Mouse (Mus musculus) ES-E14 (cell line): ENCODE measurements around the gene Sema3f. TPM values are rescaled to one million over a fixed set of nuclear protein-coding genes. Genes with fewer than 3 reads are reported as not detected.

ENCODE experiments used
- DNase-seq: peaks from one replicate; pipeline ENCODE4 v3.0.0-alpha.2; 2013; ENCODE audit warnings: low read depth, low spot score
- H3K27ac ChIP-seq: 2 replicates; pipeline ENCODE4 v1.5.1; 2012; ENCODE audit warnings: low read depth, mild to moderate bottlenecking, low read length, moderate library complexity, mixed read lengths; ENCODE audit not compliant: poor library complexity, insufficient read depth, severe bottlenecking
- H3K36me3 ChIP-seq: 2 replicates; pipeline ENCODE4 v1.6.1; 2012; ENCODE audit warnings: mild to moderate bottlenecking, low read length, moderate library complexity, mixed read lengths; ENCODE audit not compliant: control insufficient read depth, poor library complexity, insufficient read depth, severe bottlenecking
- H3K4me1 ChIP-seq, 2 experiments: fragments of 150-350 bp in 1 of 2; sonication (generic) in 1 of 2; 2 replicates each; pipeline ENCODE4 v1.6.1; 2012; ENCODE audit warnings: low read length in 2 of 2, mild to moderate bottlenecking in 1 of 2, mixed read lengths in 1 of 2; ENCODE audit not compliant: control insufficient read depth in 2 of 2, insufficient read depth in 2 of 2, poor library complexity in 1 of 2
- H3K4me3 ChIP-seq, 2 experiments: fragments of 150-350 bp in 1 of 2; sonication (generic) in 1 of 2; 2 replicates each; pipeline ENCODE4 v1.5.1; 2012; ENCODE audit warnings: low read length in 2 of 2, low read depth in 1 of 2, mild to moderate bottlenecking in 1 of 2, mixed read lengths in 1 of 2; ENCODE audit not compliant: insufficient read depth in 1 of 2, poor library complexity in 1 of 2, severe bottlenecking in 1 of 2
- H3K9ac ChIP-seq: 2 replicates; pipeline ENCODE4 v1.6.1; 2012; ENCODE audit warnings: low read depth, mild to moderate bottlenecking, low read length, mixed read lengths; ENCODE audit not compliant: poor library complexity, insufficient read depth, severe bottlenecking
- H3K9me3 ChIP-seq: fragments of 150-350 bp; sonication (generic); 2 replicates; pipeline ENCODE4 v1.6.1; 2012; ENCODE audit warnings: low read depth, mild to moderate bottlenecking, low read length; ENCODE audit not compliant: control insufficient read depth, insufficient read depth
- CHD2 ChIP-seq: IDR thresholded peaks from 2 replicates; pipeline ENCODE4 v1.6.1; 2014; ENCODE audit warnings: mild to moderate bottlenecking, low read depth, low read length, inconsistent platforms
- HCFC1 ChIP-seq: IDR thresholded peaks from 2 replicates; pipeline ENCODE4 v1.6.1; 2012; ENCODE audit warnings: low read length, inconsistent platforms, borderline replicate concordance; ENCODE audit not compliant: insufficient read depth
- MAFK ChIP-seq: IDR thresholded peaks from 2 replicates; pipeline ENCODE4 v1.6.1; 2014; ENCODE audit warnings: mild to moderate bottlenecking, low read depth, low read length, inconsistent platforms; ENCODE audit not compliant: insufficient read depth
- ZC3H11A ChIP-seq: IDR thresholded peaks from 2 replicates; pipeline ENCODE4 v1.6.1; 2012; ENCODE audit warnings: low read depth, mild to moderate bottlenecking, inconsistent platforms, low read length, borderline replicate concordance
- ZNF384 ChIP-seq: IDR thresholded peaks from 2 replicates; pipeline ENCODE4 v1.6.1; 2012; ENCODE audit warnings: low read depth, low read length, inconsistent platforms
- in situ Hi-C, 2 experiments: fragments of 600-800 bp; cut with MboI; formaldehyde crosslinking; loops; one replicate each; pipeline ENCODE4 v1.15.1; 2025; ENCODE audit warnings: low sequenced_read_pairs in 2 of 2, inconsistent platforms in 1 of 2; ENCODE audit not compliant: unreplicated experiment in 2 of 2
- total RNA-seq: library from RNA; depleted of rRNA; stranded (reverse); fragments of 300-350 nt; gene quantifications from 2 replicates; pipeline ENCODE4 v1.2.3, GENCODE M21; 2012

Sema3f gene
- total RNA-seq, 1 experiment, result 11.6 TPM

GRCm38 (mm10) chr9:107693433-107693987 lies 16.8 kb downstream of the Sema3f start:
- TF ChIP-seq HCFC1, result no peak
- no peak for TF ChIP-seq ZC3H11A
- TF ChIP-seq ZNF384, result no peak
- no peak for TF ChIP-seq CHD2
- no peak for TF ChIP-seq MAFK
- in situ Hi-C loops, result no loop called here
- DNase-seq, result no peak
- no peaks in the 10 kb centered on the region for H3K9me3 ChIP-seq
- H3K36me3 ChIP-seq, result peaks cover 8% of the 10 kb centered on the region; the same call in 1 of the 2 replicates
- H3K4me3 ChIP-seq, result no peak overlapping the region
- no peak overlapping the region for H3K9ac ChIP-seq
- peaks cover 3 to 23% of the 10 kb centered on the region in 2 experiments; a peak in 2 of 4 replicates for H3K4me1 ChIP-seq
- no peak overlapping the region for H3K27ac ChIP-seq

GRCm38 (mm10) chr9:107692785-107693184 lies 17.5 kb downstream of the Sema3f start:
- no peak overlapping the region for H3K27ac ChIP-seq
- no peak overlapping the region for H3K4me3 ChIP-seq
- H3K36me3 ChIP-seq, result peaks cover 8% of the 10 kb centered on the region; the same call in 1 of the 2 replicates
- no peak for TF ChIP-seq ZNF384
- no peak for TF ChIP-seq MAFK
- TF ChIP-seq HCFC1, result no peak
- no peak for TF ChIP-seq CHD2
- no peak for TF ChIP-seq ZC3H11A
- no peak overlapping the region for H3K9ac ChIP-seq
- peaks cover 3 to 18% of the 10 kb centered on the region in 2 experiments; a peak in 2 of 4 replicates for H3K4me1 ChIP-seq
- no peaks in the 10 kb centered on the region for H3K9me3 ChIP-seq
- in situ Hi-C loops, result no loop called here
- DNase-seq, result no peak

- no peak for DNase-seq
- H3K9ac ChIP-seq, result no peak overlapping the region
- H3K36me3 ChIP-seq, result peaks cover 8% of the 10 kb centered on the region; the same call in 1 of the 2 replicates
- H3K27ac ChIP-seq, result no peak overlapping the region
- H3K4me1 ChIP-seq, result peaks cover 5 to 16% of the 10 kb centered on the region in 2 experiments; a peak in 2 of 4 replicates
- no peak for TF ChIP-seq CHD2
- TF ChIP-seq HCFC1, result no peak
- TF ChIP-seq ZC3H11A, result no peak
- TF ChIP-seq ZNF384, result no peak
- TF ChIP-seq MAFK, result no peak
- no peak overlapping the region for H3K4me3 ChIP-seq
- no peaks in the 10 kb centered on the region for H3K9me3 ChIP-seq
- in situ Hi-C loops, result no loop called here
Measured at GRCm38 (mm10) chr9:107690391-107690790, 19.9 kb downstream of the Sema3f start.

- in situ Hi-C loops, result loop anchor here in 1 of 2 experiments (5.0 kb wide), 1 partner anchor 48 kb away; no protein-coding TSS in a partner anchor
- no peak overlapping the region for H3K4me3 ChIP-seq
Measured at GRCm38 (mm10) chr9:107688939-107689338, 21.3 kb downstream of the Sema3f start.

More at GRCm38 (mm10) chr9:107688939-107689338, 21.3 kb downstream of the Sema3f start:
- Histone ChIP-seq H3K27ac (no peak overlapping the region), H3K9ac (no peak overlapping the region), H3K4me1 (peaks cover 5 to 18% of the 10 kb centered on the region in 2 experiments; a peak in 2 of 4 replicates), H3K9me3 (no peaks in the 10 kb centered on the region), H3K36me3 (peaks cover 8% of the 10 kb centered on the region; the same call in 1 of the 2 replicates)
- no peak for DNase-seq
- TF ChIP-seq MAFK (no peak), ZNF384 (no peak), HCFC1 (no peak), ZC3H11A (no peak), CHD2 (no peak)
